Mouse (Mus musculus) neural tube, embryonic 15.5 days (tissue): ENCODE data around the gene Gm45015. TPM values are rescaled to one million over a fixed set of nuclear protein-coding genes. Genes with fewer than 3 reads are reported as not detected.
"Not testable (repeated sequence)": the region's sequence is repeated elsewhere in the genome, so short reads cannot be mapped to it uniquely, and the experiment has no call there.

ENCODE experiments used
- ATAC-seq: fragments of 200-750 bp; cut with Nextera tagmentation; 2 replicates; pipeline ENCODE4 v1.8.0; 2017; ENCODE audit warnings: mild to moderate bottlenecking, moderate TSS enrichment, moderate library complexity; ENCODE audit not compliant: low FRiP score
- H3K27ac ChIP-seq: fragments of 300-500 bp; sonication (generic); replicated peaks from 2 replicates; pipeline ENCODE4 v1.5.1; 2015; ENCODE audit warnings: mild to moderate bottlenecking, inconsistent platforms
- H3K27me3 ChIP-seq: fragments of 300-500 bp; sonication (generic); replicated peaks from 2 replicates; pipeline ENCODE4 v1.6.1; 2015; ENCODE audit warnings: inconsistent platforms
- H3K36me3 ChIP-seq: fragments of 300-500 bp; sonication (generic); 2 replicates; pipeline ENCODE4 v1.6.1; 2015; ENCODE audit warnings: inconsistent platforms
- H3K4me1 ChIP-seq: fragments of 300-500 bp; sonication (generic); 2 replicates; pipeline ENCODE4 v1.6.1; 2015; ENCODE audit warnings: inconsistent platforms
- H3K4me2 ChIP-seq: fragments of 300-500 bp; sonication (generic); 2 replicates; pipeline ENCODE4 v1.6.1; 2015; ENCODE audit warnings: inconsistent platforms, mild to moderate bottlenecking, moderate library complexity
- H3K4me3 ChIP-seq: fragments of 300-500 bp; sonication (generic); replicated peaks from 2 replicates; pipeline ENCODE4 v1.5.1; 2015; ENCODE audit warnings: mild to moderate bottlenecking, inconsistent platforms
- H3K9ac ChIP-seq: fragments of 300-500 bp; sonication (generic); replicated peaks from 2 replicates; pipeline ENCODE4 v1.6.1; 2015; ENCODE audit warnings: mild to moderate bottlenecking, inconsistent platforms
- H3K9me3 ChIP-seq: fragments of 300-500 bp; sonication (generic); replicated peaks from 2 replicates; pipeline ENCODE4 v1.6.1; 2016; ENCODE audit warnings: inconsistent platforms
- WGBS: fragments of 180-500 bp; shearing (Covaris S2); methylation state at CpG from one replicate; pipeline ENCODE4 v1.1.7; 2015; ENCODE audit warnings: mixed read lengths; 5-methylcytosine and 5-hydroxymethylcytosine counted together
- polyA plus RNA-seq: library from polyadenylated mRNA; unstranded; fragments of >200 nt; fragmentation: Nextera tagmentation; extraction: Ambion mirVana; gene quantifications from 2 replicates; pipeline ENCODE4 v1.2.1, GENCODE M21; 2015

Gm45015 gene
- polyA plus RNA-seq, 1 experiment from 2014 or later = not detected

- Histone ChIP-seq H3K4me2 (no peak overlapping the region), H3K36me3 (no peaks in the 10 kb centered on the region), H3K9me3 (no peaks in the 10 kb centered on the region), H3K27me3 (no peaks in the 10 kb centered on the region), H3K9ac (no peak overlapping the region), H3K4me1 (no peaks in the 10 kb centered on the region), H3K4me3 (no peak overlapping the region), H3K27ac (no peak overlapping the region)
- ATAC-seq = no peak
Measured at GRCm38 (mm10) chrX:73333548-73333947, 3.1 kb downstream of the Gm45015 start.

GRCm38 (mm10) chrX:73327215-73327614, 9.4 kb downstream of the Gm45015 start:
- no peaks in the 10 kb centered on the region for H3K36me3 ChIP-seq
- 83% methylated on average over 2 of the region's 2 CpGs for WGBS
- no peak for ATAC-seq
- no peak overlapping the region for H3K27ac ChIP-seq
- H3K27me3 ChIP-seq = no peaks in the 10 kb centered on the region
- H3K9ac ChIP-seq = no peak overlapping the region
- H3K4me1 ChIP-seq = no peaks in the 10 kb centered on the region
- H3K4me3 ChIP-seq = no peak overlapping the region
- H3K4me2 ChIP-seq = no peak overlapping the region
- no peaks in the 10 kb centered on the region for H3K9me3 ChIP-seq

GRCm38 (mm10) chrX:73321029-73321428, 15.6 kb downstream of the Gm45015 start:
- ATAC-seq = no peak
- no peaks in the 10 kb centered on the region for H3K36me3 ChIP-seq
- no peaks in the 10 kb centered on the region for H3K9me3 ChIP-seq
- no peaks in the 10 kb centered on the region for H3K4me1 ChIP-seq
- H3K27me3 ChIP-seq = no peaks in the 10 kb centered on the region
- 78% methylated on average over 3 of the region's 3 CpGs for WGBS
- no peak overlapping the region for H3K4me3 ChIP-seq
- no peak overlapping the region for H3K4me2 ChIP-seq
- H3K27ac ChIP-seq = no peak overlapping the region
- no peak overlapping the region for H3K9ac ChIP-seq

GRCm38 (mm10) chrX:73312522-73312921, 24.1 kb downstream of the Gm45015 start:
- WGBS = 44% methylated on average over 3 of the region's 3 CpGs
- ATAC-seq = no peak; the same call in 1 of the 2 replicates
- H3K4me2 ChIP-seq = no peak overlapping the region
- no peaks in the 10 kb centered on the region for H3K27me3 ChIP-seq
- H3K9ac ChIP-seq = no peak overlapping the region
- H3K36me3 ChIP-seq = no peaks in the 10 kb centered on the region
- no peaks in the 10 kb centered on the region for H3K4me1 ChIP-seq
- no peak overlapping the region for H3K27ac ChIP-seq
- H3K9me3 ChIP-seq = no peaks in the 10 kb centered on the region
- H3K4me3 ChIP-seq = no peak overlapping the region

GRCm38 (mm10) chrX:73295745-73296144, 40.9 kb downstream of the Gm45015 start:
- not testable (repeated sequence) for H3K27ac ChIP-seq, H3K9me3 ChIP-seq, H3K4me1 ChIP-seq, H3K36me3 ChIP-seq, H3K9ac ChIP-seq, ATAC-seq, H3K27me3 ChIP-seq, H3K4me3 ChIP-seq, H3K4me2 ChIP-seq
- 79% methylated on average over 10 of the region's 10 CpGs for WGBS

- not testable (repeated sequence) for H3K4me2 ChIP-seq, H3K9ac ChIP-seq, H3K36me3 ChIP-seq, H3K4me1 ChIP-seq, ATAC-seq, H3K27ac ChIP-seq, H3K9me3 ChIP-seq, H3K4me3 ChIP-seq, H3K27me3 ChIP-seq
- WGBS = 93% methylated on average over 15 of the region's 17 CpGs
Measured at GRCm38 (mm10) chrX:73292876-73293275, 43.8 kb downstream of the Gm45015 start, which contains the start of the genes Xlr5a and Xlr5c. Xlr5a (minus strand) TSS chrX:73292976. Xlr5c (minus strand) TSS chrX:73292976.

Other genes starting within 250 kb of the Gm45015 start
- 4.2 TPM in 2 replicates for gene Xlr3a, start 239.7 kb downstream of the Gm45015 start, polyA plus RNA-seq
- 0.84 TPM in 1 of 2 replicates, not detected in the other for gene Gm14685, start 219.8 kb downstream of the Gm45015 start, polyA plus RNA-seq
- not detected in 2 replicates for gene Xlr5b, start 188.0 kb downstream of the Gm45015 start, polyA plus RNA-seq
- gene DXBay18, start 187.4 kb downstream of the Gm45015 start, polyA plus RNA-seq = 0.59 TPM in 1 of 2 replicates, not detected in the other
- gene Spin2d, start 159.9 kb downstream of the Gm45015 start, polyA plus RNA-seq = not detected in 2 replicates
- 16.5 and 19.9 TPM in 2 replicates for gene Xlr3b, start 144.6 kb downstream of the Gm45015 start, polyA plus RNA-seq
- 0.37 and 3.1 TPM in 2 replicates for gene Xlr4b, start 122.5 kb downstream of the Gm45015 start, polyA plus RNA-seq
- 31.3 and 35.3 TPM in 2 replicates for gene F8a, start 108.5 kb downstream of the Gm45015 start, polyA plus RNA-seq
- 0.12 and 2.3 TPM in 2 replicates for gene Xlr4c, start 93.7 kb downstream of the Gm45015 start, polyA plus RNA-seq
- 0.22 and 0.41 TPM in 2 replicates for gene Xlr3c, start 71.5 kb downstream of the Gm45015 start, polyA plus RNA-seq
- 0.20 TPM in 1 of 2 replicates, not detected in the other for gene Xlr5a, start 43.9 kb downstream of the Gm45015 start, polyA plus RNA-seq
- not detected in 2 replicates for gene Xlr5c, start 43.9 kb downstream of the Gm45015 start, polyA plus RNA-seq
- gene Zfp275, start 5.8 kb upstream of the Gm45015 start, polyA plus RNA-seq = 8.9 and 9.8 TPM in 2 replicates
- not detected in 2 replicates for gene Gm18336, start 61.9 kb upstream of the Gm45015 start, polyA plus RNA-seq
- gene Zfp92, start 74.3 kb upstream of the Gm45015 start, polyA plus RNA-seq = 1.2 and 1.3 TPM in 2 replicates
- gene Trex2, start 98.5 kb upstream of the Gm45015 start, polyA plus RNA-seq = not detected in 2 replicates
- gene Haus7, start 122.2 kb upstream of the Gm45015 start, polyA plus RNA-seq = 67.5 and 74.9 TPM in 2 replicates
- gene Bgn, start 146.8 kb upstream of the Gm45015 start, polyA plus RNA-seq = 29.1 and 33.4 TPM in 2 replicates
- gene Atp2b3, start 166.2 kb upstream of the Gm45015 start, polyA plus RNA-seq = 6.1 and 7.0 TPM in 2 replicates